Mouse (Mus musculus): ENCODE data around the gene Mettl21a. TPM values are rescaled to one million over a fixed set of nuclear protein-coding genes. Genes with fewer than 3 reads are reported as not detected.

The Mettl21a gene
- polyA plus RNA-seq (2012; rRNA removed) = 13.1 and 14.4 TPM in 2 replicates

GRCm38 (mm10) chr1:64616881-64617714 is at the start of gene Mettl21a:
Gene Mettl21a (minus strand): TSS chr1:64617242.

Other genes with a start within 250 kb of the Mettl21a start
- gene Creb1, start 84.6 kb downstream of the Mettl21a start, polyA plus RNA-seq (2012; rRNA removed) = 27.4 and 33.4 TPM in 2 replicates
- 44.1 and 46.0 TPM in 2 replicates for gene Ccnyl1, start 73.2 kb upstream of the Mettl21a start, polyA plus RNA-seq (2012; rRNA removed)
- gene Fzd5, start 120.5 kb upstream of the Mettl21a start, polyA plus RNA-seq (2012; rRNA removed) = 1.8 and 2.3 TPM in 2 replicates